Mouse (Mus musculus) CH12.LX (cell line): ENCODE measurements around the gene Grip1.

Experiments
- BHLHE40 ChIP-seq: IDR thresholded peaks from 2 replicates; pipeline ENCODE4 v1.6.1; 2011; ENCODE audit warnings: mild to moderate bottlenecking, low read depth, low read length, improper control_type of control experiment
- CHD2 ChIP-seq: IDR thresholded peaks from 2 replicates; pipeline ENCODE4 v1.6.1; 2011; ENCODE audit warnings: low read length, improper control_type of control experiment
- CTCF ChIP-seq, 2 experiments: IDR thresholded peaks in 1 of 2; conservative IDR thresholded peaks in 1 of 2; 2 replicates each; pipeline ENCODE4 v1.5.1; 2011 to 2012; ENCODE audit warnings: low read depth in 2 of 2, low read length in 2 of 2, improper control_type of control experiment in 1 of 2, inconsistent platforms in 1 of 2, mild to moderate bottlenecking in 1 of 2, moderate library complexity in 1 of 2
- EP300 ChIP-seq: IDR thresholded peaks from 2 replicates; pipeline ENCODE4 v1.6.1; 2011; ENCODE audit warnings: low read length, improper control_type of control experiment
- ETS1 ChIP-seq: conservative IDR thresholded peaks from 2 replicates; pipeline ENCODE4 v1.6.1; 2012; ENCODE audit warnings: low read depth, mild to moderate bottlenecking, inconsistent platforms, low read length, improper control_type of control experiment, moderate library complexity
- MAX ChIP-seq: IDR thresholded peaks from 2 replicates; pipeline ENCODE4 v1.6.1; 2011; ENCODE audit warnings: low read length, improper control_type of control experiment
- POLR2A ChIP-seq: IDR thresholded peaks from 2 replicates; pipeline ENCODE4 v1.6.1; 2011; ENCODE audit warnings: low read depth, mild to moderate bottlenecking, improper control_type of control experiment, low read length
- POLR2AphosphoS2 ChIP-seq: IDR thresholded peaks from 2 replicates; pipeline ENCODE4 v1.6.1; 2011; ENCODE audit warnings: low read depth, low read length, improper control_type of control experiment
- RCOR1 ChIP-seq: conservative IDR thresholded peaks from 2 replicates; pipeline ENCODE4 v1.6.1; 2012; ENCODE audit warnings: low read depth, mild to moderate bottlenecking, inconsistent platforms, low read length, improper control_type of control experiment
- SMC3 ChIP-seq: IDR thresholded peaks from 2 replicates; pipeline ENCODE4 v1.6.1; 2011; ENCODE audit warnings: low read depth, low read length, improper control_type of control experiment
- USF1 ChIP-seq: IDR thresholded peaks from 2 replicates; pipeline ENCODE4 v1.6.1; 2014; ENCODE audit warnings: low read depth, mild to moderate bottlenecking, inconsistent platforms, low read length, improper control_type of control experiment
- ZMIZ1 ChIP-seq: IDR thresholded peaks from 2 replicates; pipeline ENCODE4 v1.6.1; 2012; ENCODE audit warnings: low read depth, mild to moderate bottlenecking, inconsistent platforms, low read length, improper control_type of control experiment
- ZNF384 ChIP-seq: IDR thresholded peaks from 2 replicates; pipeline ENCODE4 v1.6.1; 2012; ENCODE audit warnings: low read depth, low read length, improper control_type of control experiment, inconsistent platforms

GRCm38 (mm10) chr10:119614726-119615125 is 161.1 kb downstream of the Grip1 start:
- TF ChIP-seq CTCF (conservative IDR thresholded peaks at IDR 0.05 in 1 of 2, IDR thresholded peaks at IDR 0.05 in 1 of 2; ENCODE audit: low read depth in 2 of 2, low read length in 2 of 2) (no peak), POLR2A (peak; percentile 49), CHD2 (no peak), ZMIZ1 (no peak), BHLHE40 (no peak), SMC3 (no peak), RCOR1 (no peak; the same call in 1 of the 2 replicates), USF1 (no peak), ZNF384 (no peak), POLR2AphosphoS2 (no peak), EP300 (no peak), ETS1 (peak; percentile 52), MAX (0 out of 2 replicates have a peak, but pooled peaks have one; percentile 48)
